Mouse (Mus musculus) frontal cortex, postnatal 25 days (tissue): ENCODE results near the gene Rnf144b.
A peak's percentile ranks its signal among the peaks of the same experiment; 100 is the strongest.

Experiments used
- DNase-seq, 2 experiments: peaks; one replicate each; pipeline ENCODE4 v3.0.0; 2022; ENCODE audit warnings: low spot score in 2 of 2

Gene Rnf144b

GRCm38 (mm10) chr13:47261961-47262360, 139.5 kb downstream of the Rnf144b start:
- no peak for DNase-seq

GRCm38 (mm10) chr13:47264382-47264781, 141.9 kb downstream of the Rnf144b start:
- DNase-seq: no peak

GRCm38 (mm10) chr13:47266411-47266810, 144.0 kb downstream of the Rnf144b start:
- no peak for DNase-seq

GRCm38 (mm10) chr13:47268227-47268626, 145.8 kb downstream of the Rnf144b start:
- no peak for DNase-seq

- DNase-seq: no peak
These were observed 150.5 kb downstream of the Rnf144b start for GRCm38 (mm10) chr13:47272928-47273327.

- no peak for DNase-seq
These were observed 151.0 kb downstream of the Rnf144b start for GRCm38 (mm10) chr13:47273487-47273886.

GRCm38 (mm10) chr13:47274139-47274538, 151.7 kb downstream of the Rnf144b start:
- DNase-seq: no peak

- no peak for DNase-seq
These were observed 154.8 kb downstream of the Rnf144b start for GRCm38 (mm10) chr13:47277000-47277823.

- no peak for DNase-seq
These were observed 155.4 kb downstream of the Rnf144b start for GRCm38 (mm10) chr13:47277824-47278290.

GRCm38 (mm10) chr13:47282221-47282620, 159.8 kb downstream of the Rnf144b start:
- DNase-seq: no peak

GRCm38 (mm10) chr13:47288449-47288848, 166.0 kb downstream of the Rnf144b start:
- peak; percentile 67 to 77 for DNase-seq

- no peak for DNase-seq
These were observed 174.0 kb downstream of the Rnf144b start for GRCm38 (mm10) chr13:47296465-47296864.
